Mouse (Mus musculus): ENCODE measurements around the gene Ddx42. TPM values are rescaled to one million over a fixed set of nuclear protein-coding genes. Genes with fewer than 3 reads are reported as not detected.
A peak's percentile ranks its signal among the peaks of the same experiment; 100 is the strongest.

Ddx42 gene
- polyA plus RNA-seq, 2 experiments = 13.5 to 20.7 TPM

- Histone ChIP-seq H3K4me3 (ENCODE audit: insufficient read depth in 1 of 2, low read depth in 2 of 2, low read length in 2 of 2) (no peak overlapping the region), H3K4me1 (replicated peaks; ENCODE audit: control insufficient read depth in 2 of 2, insufficient read depth in 2 of 2, low read length in 1 of 2) (peaks cover 11 to 17% of the 10 kb centered on the region in 2 experiments), H3K9me3 (ENCODE audit: control insufficient read depth, low read length) (no peaks in the 10 kb centered on the region), H3K36me3 (replicated peaks; ENCODE audit: control insufficient read depth, insufficient read depth, low read depth) (peaks cover 46% of the 10 kb centered on the region), H3K27me3 (ENCODE audit: control insufficient read depth, insufficient read depth, low read length) (no peaks in the 10 kb centered on the region), H3K4me2 (ENCODE audit: low read depth) (no peak overlapping the region), H3K27ac (no peak overlapping the region), H3K9ac (replicated peaks) (no peak overlapping the region)
- 78% methylated on average over 15 of the region's 15 CpGs for WGBS (ENCODE audit: insufficient replicate concordance)
- no peak for ATAC-seq (ENCODE audit: insufficient read depth)
- DNase-seq (ENCODE audit: low read depth in 3 of 3, low spot score in 3 of 3) = no peak
- TF ChIP-seq EP300 (IDR thresholded peaks at IDR 0.05; ENCODE audit: low read depth) (no peak), CTCF (IDR thresholded peaks at IDR 0.05; ENCODE audit: low read depth) (no peak)
Observed at GRCm38 (mm10) chr11:106267311-106267852, 50.7 kb downstream of the Ddx42 start.

- WGBS (ENCODE audit: insufficient replicate concordance) = 88% methylated on average over 5 of the region's 5 CpGs
- no peak overlapping the region for H3K9ac ChIP-seq (replicated peaks)
- H3K4me2 ChIP-seq (ENCODE audit: low read depth) = no peak overlapping the region
- no peak overlapping the region for H3K27ac ChIP-seq
- H3K27me3 ChIP-seq (ENCODE audit: control insufficient read depth, insufficient read depth, low read length) = no peaks in the 10 kb centered on the region
- H3K9me3 ChIP-seq (ENCODE audit: control insufficient read depth, low read length) = no peaks in the 10 kb centered on the region
- TF ChIP-seq CTCF (IDR thresholded peaks at IDR 0.05; ENCODE audit: low read depth) = no peak
- H3K4me3 ChIP-seq (ENCODE audit: insufficient read depth in 1 of 2, low read depth in 2 of 2, low read length in 2 of 2) = no peak overlapping the region
- ATAC-seq (ENCODE audit: insufficient read depth) (no peak), DNase-seq (ENCODE audit: low read depth in 3 of 3, low spot score in 3 of 3) (no peak)
- peaks cover 11 to 17% of the 10 kb centered on the region in 2 experiments for H3K4me1 ChIP-seq (replicated peaks; ENCODE audit: control insufficient read depth in 2 of 2, insufficient read depth in 2 of 2, low read length in 1 of 2)
- H3K36me3 ChIP-seq (replicated peaks; ENCODE audit: control insufficient read depth, insufficient read depth, low read depth) = peaks cover 41% of the 10 kb centered on the region
Observed at GRCm38 (mm10) chr11:106267871-106268270, 51.1 kb downstream of the Ddx42 start.

DNA sequence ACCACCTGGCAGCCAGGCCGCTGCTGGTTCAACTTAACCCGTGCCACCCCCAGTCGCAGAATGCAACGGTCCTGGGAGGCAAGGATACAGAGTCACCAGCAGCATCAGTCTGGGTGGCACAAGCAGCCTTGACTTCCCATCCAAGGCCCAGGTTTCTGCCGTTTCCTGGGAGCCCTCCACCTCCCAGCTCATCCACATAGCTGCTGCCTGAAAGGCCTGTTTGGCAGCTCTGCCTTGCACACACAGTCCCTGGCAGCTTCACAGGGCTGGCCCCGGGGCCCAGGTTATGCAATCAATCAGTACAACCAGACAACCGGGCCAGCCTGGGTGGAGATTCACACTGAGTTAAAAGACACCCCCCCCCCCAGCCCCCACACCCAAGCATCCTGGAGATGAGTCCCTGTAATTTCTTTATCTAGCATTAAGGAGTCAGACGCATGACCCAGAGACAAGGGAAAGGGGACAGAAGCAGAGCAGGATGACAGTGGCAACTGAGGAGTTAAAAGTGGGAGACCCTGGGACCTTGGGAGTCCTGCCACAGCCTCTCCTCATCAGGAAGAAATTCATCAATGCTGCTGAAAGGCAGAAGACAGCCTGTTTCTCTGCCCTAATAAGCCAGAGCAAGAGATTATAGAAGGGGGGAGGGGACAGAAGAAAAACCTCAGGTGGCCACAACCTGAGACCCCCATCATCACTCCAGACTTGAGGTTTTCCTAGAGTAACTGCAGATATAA is 51.8 kb downstream of the Ddx42 start:
- DNase-seq (ENCODE audit: low read depth in 3 of 3, low spot score in 3 of 3) (no peak), ATAC-seq (ENCODE audit: insufficient read depth) (no peak)
- H3K27me3 ChIP-seq (ENCODE audit: control insufficient read depth, insufficient read depth, low read length) = no peaks in the 10 kb centered on the region
- peaks cover 35% of the 10 kb centered on the region for H3K36me3 ChIP-seq (replicated peaks; ENCODE audit: control insufficient read depth, insufficient read depth, low read depth)
- no peaks in the 10 kb centered on the region for H3K9me3 ChIP-seq (ENCODE audit: control insufficient read depth, low read length)
- H3K4me3 ChIP-seq (ENCODE audit: insufficient read depth in 1 of 2, low read depth in 2 of 2, low read length in 2 of 2) = no peak overlapping the region
- no peak overlapping the region for H3K9ac ChIP-seq (replicated peaks)
- WGBS (ENCODE audit: insufficient replicate concordance) = 63% methylated on average over 8 of the region's 8 CpGs
- TF ChIP-seq CTCF (IDR thresholded peaks at IDR 0.05; ENCODE audit: low read depth) = no peak
- TF ChIP-seq EP300 (IDR thresholded peaks at IDR 0.05; ENCODE audit: low read depth) = no peak
- peaks cover 13 to 19% of the 10 kb centered on the region in 2 experiments for H3K4me1 ChIP-seq (replicated peaks; ENCODE audit: control insufficient read depth in 2 of 2, insufficient read depth in 2 of 2, low read length in 1 of 2)
- no peak overlapping the region; the same call in 1 of the 2 replicates for H3K27ac ChIP-seq
- H3K4me2 ChIP-seq (ENCODE audit: low read depth) = 0 out of 2 replicates have a peak overlapping the region, but pooled peaks have one; percentile 6

DNA sequence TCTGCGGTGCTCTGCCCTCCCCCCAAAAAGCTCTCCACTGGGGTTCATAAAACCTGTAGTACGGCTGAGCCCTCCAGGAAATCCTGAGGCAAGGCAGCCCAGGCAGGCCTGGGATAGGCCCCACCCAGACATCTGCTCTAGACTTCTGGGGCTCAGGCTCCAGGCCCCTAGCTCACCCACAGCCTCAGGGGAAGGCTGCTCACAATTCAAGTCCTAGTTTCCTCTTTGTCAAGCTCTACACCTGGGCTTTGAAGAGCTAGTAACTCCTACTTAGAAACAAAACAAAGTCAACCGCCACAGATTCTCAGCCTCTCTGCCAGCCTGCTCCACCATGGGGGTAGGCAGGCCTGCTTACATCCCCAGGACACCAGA is 52.3 kb downstream of the Ddx42 start:
- DNase-seq (ENCODE audit: low read depth in 3 of 3, low spot score in 3 of 3) (no peak), ATAC-seq (ENCODE audit: insufficient read depth) (no peak)
- H3K4me1 ChIP-seq (replicated peaks; ENCODE audit: control insufficient read depth in 2 of 2, insufficient read depth in 2 of 2, low read length in 1 of 2) = peaks cover 14 to 22% of the 10 kb centered on the region in 2 experiments
- no peak overlapping the region for H3K4me3 ChIP-seq (ENCODE audit: insufficient read depth in 1 of 2, low read depth in 2 of 2, low read length in 2 of 2)
- no peak overlapping the region; the same call in 1 of the 2 replicates for H3K9ac ChIP-seq (replicated peaks)
- TF ChIP-seq EP300 (IDR thresholded peaks at IDR 0.05; ENCODE audit: low read depth) (no peak), CTCF (IDR thresholded peaks at IDR 0.05; ENCODE audit: low read depth) (no peak)
- no peaks in the 10 kb centered on the region for H3K9me3 ChIP-seq (ENCODE audit: control insufficient read depth, low read length)
- H3K27ac ChIP-seq = no peak overlapping the region
- H3K4me2 ChIP-seq (ENCODE audit: low read depth) = no peak overlapping the region; the same call in 1 of the 2 replicates
- 43% methylated on average over 3 of the region's 3 CpGs for WGBS (ENCODE audit: insufficient replicate concordance)
- peaks cover 31% of the 10 kb centered on the region for H3K36me3 ChIP-seq (replicated peaks; ENCODE audit: control insufficient read depth, insufficient read depth, low read depth)
- no peaks in the 10 kb centered on the region for H3K27me3 ChIP-seq (ENCODE audit: control insufficient read depth, insufficient read depth, low read length)

- no peak for DNase-seq (ENCODE audit: low read depth in 3 of 3, low spot score in 3 of 3)
- Histone ChIP-seq H3K4me2 (ENCODE audit: low read depth) (peak overlapping the region; percentile 92), H3K9me3 (ENCODE audit: control insufficient read depth, low read length) (no peaks in the 10 kb centered on the region), H3K4me3 (ENCODE audit: insufficient read depth in 1 of 2, low read depth in 2 of 2, low read length in 2 of 2) (peak overlapping the region; percentile 76 to 85), H3K4me1 (replicated peaks; ENCODE audit: control insufficient read depth in 2 of 2, insufficient read depth in 2 of 2, low read length in 1 of 2) (peaks cover 17 to 32% of the 10 kb centered on the region in 2 experiments), H3K27me3 (ENCODE audit: control insufficient read depth, insufficient read depth, low read length) (no peaks in the 10 kb centered on the region), H3K27ac (no peak overlapping the region), H3K9ac (replicated peaks) (peak overlapping the region; percentile 95), H3K36me3 (replicated peaks; ENCODE audit: control insufficient read depth, insufficient read depth, low read depth) (peaks cover 10% of the 10 kb centered on the region)
- TF ChIP-seq EP300 (IDR thresholded peaks at IDR 0.05; ENCODE audit: low read depth) (no peak), CTCF (IDR thresholded peaks at IDR 0.05; ENCODE audit: low read depth) (peak; percentile 10; the same call in 1 of the 2 replicates)
- WGBS (ENCODE audit: insufficient replicate concordance) = 50% methylated on average over 5 of the region's 5 CpGs
- ATAC-seq (ENCODE audit: insufficient read depth) = no peak
Observed at GRCm38 (mm10) chr11:106271131-106271793, 54.5 kb downstream of the Ddx42 start.

Measured in liver, embryonic 14.5 days (tissue).